Comparison of ENCODE assay signal across 16 mouse cellular contexts in the genomic region with DNA sequence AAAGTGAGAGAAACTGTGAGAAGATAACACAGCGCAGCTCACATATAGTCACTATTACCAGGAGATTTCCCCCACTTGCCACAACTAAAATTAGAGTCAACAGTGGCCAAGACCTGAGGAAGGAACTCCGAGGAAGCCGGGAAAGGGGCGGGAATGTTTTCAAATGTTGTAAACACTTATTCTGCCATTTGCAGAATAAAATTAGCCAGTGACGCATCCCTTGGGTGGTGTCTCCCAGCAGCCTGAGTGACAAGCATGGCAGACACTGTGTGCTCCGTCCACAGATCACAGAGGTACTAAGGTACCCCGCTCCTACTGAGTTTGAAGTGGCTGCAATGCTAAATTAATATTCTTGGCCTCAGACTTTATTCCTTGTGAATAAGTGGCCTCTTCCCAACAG. TPM values are rescaled to one million over a fixed set of nuclear protein-coding genes. Genes with fewer than 3 reads are reported as not detected.
DNase-seq lines count a peak whose midpoint lies in the region; TF ChIP-seq lines count a peak whose summit lies in the region.
"Had no signal": no experiment of that assay in that cellular context is flagged by ENCODE, and none has a peak within 500 bp of the region (broad histone marks: within the 10 kb centered on the region; RNA-seq: fewer than 3 reads in every experiment).

No protein-coding gene starts in this region.

- peak; percentile 36 for DNase-seq in adrenal gland, adult 2 months
- DNase-seq in adrenal gland, postnatal 10 days = no peak
- peak; percentile 77 for DNase-seq in kidney, adult 2 months
- no peak for DNase-seq in kidney, adult 8-10 months
- peak; percentile 18 for DNase-seq in heart, postnatal 25 days (ENCODE audit: low spot score)
- peak; percentile 88 for DNase-seq in lung, postnatal 10 days
- DNase-seq in cerebellum, postnatal 14 days = no peak
- DNase-seq in urinary bladder, postnatal 10 days (ENCODE audit: low spot score) = no peak
- DNase-seq: cerebellum, postnatal 10 days; embryo, embryonic 11 days; layer of hippocampus, adult 9-11 months; midbrain, embryonic 14.5 days; thymus, postnatal 4 days had no signal

- H3K36me3 ChIP-seq in kidney, adult 2 months (ENCODE audit: control insufficient read depth, insufficient read depth, low read length) = no peaks in the 10 kb centered on the region
- H3K36me3 ChIP-seq: limb, embryonic 15.5 days had no signal

- H3K27me3 ChIP-seq in kidney, adult 2 months (replicated peaks; ENCODE audit: control insufficient read depth, insufficient read depth, low read length) = no peaks in the 10 kb centered on the region
- H3K27me3 ChIP-seq: forebrain, embryonic 13.5 days; limb, embryonic 15.5 days had no signal

- peaks cover 13% of the 10 kb centered on the region for H3K4me1 ChIP-seq in kidney, adult 2 months (ENCODE audit: control insufficient read depth, insufficient read depth, low read length)

- no peak overlapping the region for H3K27ac ChIP-seq in kidney, adult 2 months (ENCODE audit: insufficient read depth, low read depth, low read length)
- H3K27ac ChIP-seq: forebrain, embryonic 13.5 days; kidney, postnatal 0 days; limb, embryonic 15.5 days had no signal

- TF ChIP-seq CTCF in kidney, adult 2 months (conservative IDR thresholded peaks at IDR 0.05; ENCODE audit: insufficient read depth, insufficient read length, low read depth, low read length) = no peak

- intact Hi-C loops in heart, postnatal 25 days (cut with DNase I) = no loop called here

- H3K4me3 ChIP-seq in kidney, adult 2 months (ENCODE audit: insufficient read depth, low read depth, low read length) = no peak overlapping the region
- H3K4me3 ChIP-seq: forebrain, embryonic 13.5 days; limb, embryonic 15.5 days had no signal

- TF ChIP-seq POLR2A in kidney, adult 2 months (IDR thresholded peaks at IDR 0.05; ENCODE audit: low read depth, low read length) = no peak

- WGBS in kidney, adult 2 months = 67% methylated on average over 7 of the region's 7 CpGs

RNA-seq across cellular contexts. Expression of a gene that starts 52.1 kb away (rescaled TPM):
- total RNA-seq in adrenal gland, adult 2 months (2021) = 10 to 100 TPM; 20.6 to 25.6 TPM
- polyA plus RNA-seq in adrenal gland, adult 2 months (2012; rRNA removed) = 6.3 TPM in 2 replicates
- total RNA-seq in adrenal gland, postnatal 10 days (2021) = 10 to 100 TPM; 25.3 to 29.7 TPM
- polyA plus RNA-seq in kidney, adult 2 months (2012; rRNA removed) = 6.4 and 7.5 TPM in 2 replicates
- total RNA-seq in heart, postnatal 25 days (2021) = 10 to 100 TPM; 13.6 to 14.4 TPM

Comparison
In these comparisons a context has a peak if more than half of its experiments do, and no peak if none do; other contexts are left out.
1. DNase-seq: peak in adrenal gland, adult 2 months (single experiment), kidney, adult 2 months (single experiment), heart, postnatal 25 days (single experiment) and lung, postnatal 10 days (single experiment); none in adrenal gland, postnatal 10 days (single experiment), kidney, adult 8-10 months (0 of 2), cerebellum, postnatal 14 days (0 of 2) and urinary bladder, postnatal 10 days (single experiment).